Mouse (Mus musculus) left cerebral cortex, postnatal 4 days (tissue): ENCODE measurements around the gene Ehd1. TPM values are rescaled to one million over a fixed set of nuclear protein-coding genes. Genes with fewer than 3 reads are reported as not detected.
A peak's percentile ranks its signal among the peaks of the same experiment; 100 is the strongest.

ENCODE experiments used
- DNase-seq: peaks from one replicate; pipeline ENCODE4 v3.0.0-alpha.2; 2022
- intact Hi-C: fragments of 180-260 bp; cut with DNase I; formaldehyde crosslinking; loops from one replicate; pipeline ENCODE4 v1.15.1; 2025
- total RNA-seq, 2 experiments: library from RNA; stranded (reverse); gene quantifications; 2 replicates each; pipeline ENCODE4 v1.2.3; 2021

The Ehd1 gene
- total RNA-seq, result 10 to 100 TPM; 87.1 to 87.7 TPM

GRCm38 (mm10) chr19:6276426-6277421 lies at the start of gene Ehd1:
Ehd1 (plus strand) TSS chr19:6276725.
- intact Hi-C loops, result no loop called here
- DNase-seq, result peak; percentile 99

GRCm38 (mm10) chr19:6226763-6227162 lies 49.8 kb upstream of the Ehd1 start:
- no peak for DNase-seq
- intact Hi-C loops, result no loop called here

- intact Hi-C loops, result no loop called here
- DNase-seq, result no peak
These were observed 48.7 kb upstream of the Ehd1 start for GRCm38 (mm10) chr19:6227864-6228263.

GRCm38 (mm10) chr19:6230411-6230810 lies 46.1 kb upstream of the Ehd1 start:
- intact Hi-C loops, result no loop called here
- DNase-seq, result peak; percentile 31

- intact Hi-C loops, result no loop called here
- DNase-seq, result no peak
These were observed 45.5 kb upstream of the Ehd1 start for GRCm38 (mm10) chr19:6231036-6231435.

- no peak for DNase-seq
- intact Hi-C loops, result no loop called here
These were observed 42.9 kb upstream of the Ehd1 start for GRCm38 (mm10) chr19:6233647-6234046.

- DNase-seq, result no peak
- intact Hi-C loops, result no loop called here
These were observed 42.0 kb upstream of the Ehd1 start for GRCm38 (mm10) chr19:6234337-6235083.

GRCm38 (mm10) chr19:6235084-6236052 lies 41.2 kb upstream of the Ehd1 start, which contains the start of gene Ppp2r5b:
Ppp2r5b (minus strand) TSS chr19:6235872.
- DNase-seq, result peak; percentile 96
- intact Hi-C loops, result no loop called here

- peak; percentile 96 for DNase-seq
- intact Hi-C loops, result no loop called here
These were observed 40.5 kb upstream of the Ehd1 start for GRCm38 (mm10) chr19:6236053-6236441.

GRCm38 (mm10) chr19:6236842-6237241 lies 39.7 kb upstream of the Ehd1 start:
- no peak for DNase-seq
- intact Hi-C loops, result no loop called here

- intact Hi-C loops, result no loop called here
- no peak for DNase-seq
These were observed 37.8 kb upstream of the Ehd1 start for GRCm38 (mm10) chr19:6238740-6239139.

- no peak for DNase-seq
- intact Hi-C loops, result no loop called here
These were observed 36.4 kb upstream of the Ehd1 start for GRCm38 (mm10) chr19:6240136-6240535.

GRCm38 (mm10) chr19:6240725-6241124 lies 35.8 kb upstream of the Ehd1 start:
- intact Hi-C loops, result no loop called here

GRCm38 (mm10) chr19:6241274-6242107 lies 35.0 kb upstream of the Ehd1 start, which contains the start of gene Atg2a:
Atg2a (plus strand) TSS chr19:6241668.
- DNase-seq, result peak; percentile 98
- intact Hi-C loops, result no loop called here

More at GRCm38 (mm10) chr19:6240725-6241124, 35.8 kb upstream of the Ehd1 start:
- DNase-seq, result no peak

GRCm38 (mm10) chr19:6242281-6242680 lies 34.2 kb upstream of the Ehd1 start:
- intact Hi-C loops, result no loop called here
- DNase-seq, result peak; percentile 41

- intact Hi-C loops, result no loop called here
- no peak for DNase-seq
These were observed 33.3 kb upstream of the Ehd1 start for GRCm38 (mm10) chr19:6243226-6243625.

GRCm38 (mm10) chr19:6245806-6246205 lies 30.7 kb upstream of the Ehd1 start:
- intact Hi-C loops, result loop anchor here (5.0 kb wide), 1 partner anchor 701 kb away; no protein-coding TSS in a partner anchor
- no peak for DNase-seq

GRCm38 (mm10) chr19:6247526-6248300 lies 28.8 kb upstream of the Ehd1 start:
- intact Hi-C loops, result loop anchor here (5.0 kb wide), 1 partner anchor 700 kb away; no protein-coding TSS in a partner anchor
- DNase-seq, result no peak
